Mouse (Mus musculus) heart, postnatal 25 days (tissue): ENCODE measurements around the gene Slc51a. TPM values are rescaled to one million over a fixed set of nuclear protein-coding genes. Genes with fewer than 3 reads are reported as not detected.

Experiments used
- DNase-seq: peaks from one replicate; pipeline ENCODE4 v3.0.0; 2022; ENCODE audit warnings: low spot score
- intact Hi-C: fragments of 180-260 bp; cut with DNase I; formaldehyde crosslinking; loops from one replicate; pipeline ENCODE4 v1.15.1; 2025
- total RNA-seq, 2 experiments: library from RNA; stranded (reverse); gene quantifications; 2 replicates each; pipeline ENCODE4 v1.2.3; 2021

The Slc51a gene
- total RNA-seq, 2 experiments from 2014 or later: 0.75 to 0.95 TPM

DNA sequence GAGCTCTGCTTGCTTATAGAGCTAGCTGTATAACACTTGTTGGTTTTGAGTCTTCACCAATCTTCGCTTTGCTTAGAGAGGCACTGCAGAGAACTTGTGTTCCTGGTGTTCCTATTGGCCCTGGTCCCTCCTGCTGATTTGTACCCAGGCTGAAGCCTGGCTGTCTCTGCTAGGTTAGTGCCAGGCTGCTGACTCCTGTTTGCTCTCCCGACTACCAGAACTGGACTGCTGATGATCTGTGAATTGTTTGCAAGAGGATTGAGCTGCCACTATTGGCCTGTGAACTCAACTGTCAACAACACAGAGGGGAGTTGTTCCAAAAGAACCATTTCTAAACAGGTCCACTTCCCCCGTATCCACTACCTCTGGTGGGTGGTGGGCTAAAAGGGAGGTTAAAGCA is 46.2 kb downstream of the Slc51a start:
- no peak for DNase-seq
- intact Hi-C loops: no loop called here

DNA sequence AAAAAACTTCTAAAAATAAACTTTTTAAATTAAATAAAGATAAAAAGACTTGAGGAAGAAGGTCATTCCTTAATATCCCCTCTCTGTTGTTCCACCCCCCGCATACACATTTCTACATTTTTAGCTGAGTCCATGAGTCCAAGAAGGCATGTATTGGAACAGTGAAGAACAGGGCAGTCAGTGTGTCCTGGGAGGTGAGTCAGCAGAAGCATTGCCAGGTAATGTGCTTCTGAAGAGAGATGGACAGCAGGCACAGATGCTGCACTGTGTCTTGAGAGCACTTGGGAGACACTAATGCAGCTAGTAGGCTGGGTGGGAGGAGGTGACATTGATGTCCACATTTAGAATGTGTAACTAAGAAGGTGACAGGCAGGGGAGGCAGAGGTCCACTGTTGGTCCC is 50.4 kb downstream of the Slc51a start:
- intact Hi-C loops: no loop called here

GRCm38 (mm10) chr16:32436657-32437056 is 51.0 kb downstream of the Slc51a start:
- intact Hi-C loops: no loop called here
- DNase-seq: no peak

More for the DNA sequence above, 50.4 kb downstream of the Slc51a start:
- no peak for DNase-seq

DNA sequence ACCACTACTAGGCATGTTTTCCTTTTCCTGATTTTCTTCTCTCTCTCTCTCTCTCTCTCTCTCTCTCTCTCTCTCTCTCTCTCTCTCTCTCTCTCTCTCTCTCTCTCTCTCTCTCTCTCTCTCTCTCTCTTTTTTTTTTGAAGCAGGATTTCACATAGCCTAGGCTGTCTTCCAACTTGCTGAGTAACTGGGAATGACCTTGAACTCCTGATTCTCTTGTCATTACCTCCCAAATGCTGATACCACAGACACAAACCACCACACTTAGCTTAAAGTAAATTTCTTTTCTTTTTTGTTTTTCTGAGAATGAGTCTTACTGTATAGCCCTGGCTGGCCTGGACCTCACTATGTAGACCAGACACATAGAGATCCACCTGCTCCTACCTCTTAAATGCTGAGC is 53.0 kb downstream of the Slc51a start:
- no peak for DNase-seq
- intact Hi-C loops: loop anchor here (5.0 kb wide), 1 partner anchor 102 kb away; the partner anchor contains the start of gene Ubxn7

- DNase-seq: no peak
- intact Hi-C loops: loop anchor here (5.0 kb wide), 1 partner anchor 102 kb away; the partner anchor contains the start of gene Ubxn7
These were observed 53.6 kb downstream of the Slc51a start for GRCm38 (mm10) chr16:32434066-32434465.

GRCm38 (mm10) chr16:32433138-32433537 is 54.5 kb downstream of the Slc51a start:
- intact Hi-C loops: loop anchor here (5.0 kb wide), 1 partner anchor 101 kb away; the partner anchor contains the start of gene Ubxn7
- no peak for DNase-seq

DNA sequence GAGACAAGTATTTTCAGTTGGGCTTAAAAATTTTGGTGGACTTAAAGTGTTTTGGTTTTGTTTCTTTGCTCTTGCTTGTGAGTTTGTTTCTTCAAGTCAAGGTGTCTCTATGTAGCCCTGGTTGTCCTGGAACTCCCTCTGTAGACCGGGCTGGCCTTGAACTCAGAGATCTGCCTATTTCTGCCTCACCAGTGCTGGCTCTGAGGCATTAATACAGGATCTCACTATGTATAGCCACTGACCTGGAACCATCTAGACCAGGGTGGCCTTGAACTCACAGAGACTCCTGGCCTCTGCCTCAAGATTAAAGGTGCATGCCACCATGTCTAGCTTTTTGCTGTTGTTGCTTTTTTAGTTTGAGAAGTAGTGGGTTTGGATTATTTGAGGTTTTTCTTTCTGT is 55.8 kb downstream of the Slc51a start:
- intact Hi-C loops: loop anchor here (2.0 to 5.0 kb wide), 2 partner anchors 100 to 155 kb away; partner anchors contain the start of genes Rnf168 and Ubxn7

DNA sequence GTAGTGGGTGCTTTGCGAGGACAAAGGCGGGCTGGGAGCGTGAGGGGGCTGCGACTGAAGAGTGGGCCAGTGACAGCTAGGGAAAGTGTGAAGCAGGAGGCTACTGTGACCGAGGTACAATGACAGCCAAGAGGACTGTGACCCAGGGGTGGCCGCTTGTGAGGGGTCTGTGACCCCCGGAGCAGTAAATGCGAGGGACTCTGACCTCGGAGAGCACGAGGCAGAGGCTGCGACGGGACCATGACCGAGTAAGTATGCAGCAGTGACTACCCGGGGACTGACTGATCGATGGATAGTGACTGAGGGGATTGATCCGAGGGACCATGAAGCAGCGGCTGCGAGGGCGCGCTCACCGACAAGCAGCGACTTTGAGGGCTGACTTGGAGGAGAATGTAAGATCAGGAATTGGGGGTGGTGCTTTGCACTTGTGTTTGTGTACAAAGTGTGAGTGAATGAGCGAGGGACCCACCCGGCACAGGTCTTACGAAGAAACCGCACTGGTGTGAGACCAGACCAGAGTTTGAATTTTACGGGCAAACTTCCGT is 56.6 kb downstream of the Slc51a start:
- DNase-seq: no peak
- intact Hi-C loops: loop anchor here (2.0 to 5.0 kb wide), 2 partner anchors 99 to 154 kb away; partner anchors contain the start of genes Rnf168 and Ubxn7

More for the DNA sequence above, 55.8 kb downstream of the Slc51a start:
- no peak for DNase-seq

DNA sequence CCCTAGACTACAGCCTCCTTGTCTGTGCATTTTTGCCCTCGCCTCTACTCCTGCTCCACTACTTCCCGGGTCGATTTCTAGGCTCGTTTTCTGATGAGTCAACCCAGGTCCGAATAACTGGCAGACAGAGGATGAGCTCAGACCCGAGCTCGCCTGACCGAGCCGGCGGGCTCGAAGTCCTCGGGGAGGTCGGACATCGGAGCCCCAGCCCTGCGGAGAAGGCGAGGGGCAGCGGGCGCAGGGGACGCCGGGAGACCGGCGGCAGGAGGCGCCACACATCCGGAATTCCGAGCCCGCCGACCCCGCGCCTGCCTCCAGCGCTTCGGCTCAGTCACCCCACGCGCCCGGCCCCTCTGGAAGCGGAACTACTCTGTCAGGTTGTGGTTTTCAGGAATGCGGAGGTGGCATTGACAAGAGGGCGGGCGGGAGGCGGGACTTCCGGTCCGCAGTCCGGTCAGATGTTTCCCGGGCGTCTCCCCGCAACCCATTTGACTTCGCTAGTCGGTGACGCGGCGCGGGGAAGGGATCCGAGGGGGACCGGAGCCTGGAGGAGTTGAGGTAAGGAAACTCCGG is 57.1 kb downstream of the Slc51a start, which contains the start of gene Pcyt1a:
Gene Pcyt1a, plus strand, starts transcription at position 448 of the 573 bp plus-strand sequence.
- intact Hi-C loops: loop anchor here (1.0 to 5.0 kb wide), 3 partner anchors 8 to 154 kb away; partner anchors contain the start of genes Rnf168 and Ubxn7
- peak; percentile 85 for DNase-seq

DNA sequence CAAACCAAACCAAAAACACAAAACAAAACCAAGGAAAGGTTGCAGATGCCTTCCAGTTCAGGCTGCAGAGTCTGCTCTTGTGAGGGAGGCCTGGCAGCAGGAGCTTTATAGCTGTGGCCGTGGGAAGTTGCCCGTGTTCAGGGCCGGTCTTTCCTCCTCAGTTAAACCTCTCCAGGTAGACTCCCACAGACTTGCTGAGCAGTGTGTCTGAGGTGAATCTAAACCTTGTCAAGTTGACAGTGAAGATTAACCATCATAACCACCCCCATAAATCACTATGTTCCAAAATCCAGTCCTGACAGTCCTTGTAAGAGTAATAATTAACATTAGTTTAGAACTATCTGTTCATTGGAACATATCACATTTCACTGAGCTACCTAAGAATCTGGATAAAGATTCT is 60.2 kb downstream of the Slc51a start:
- no peak for DNase-seq
- intact Hi-C loops: no loop called here

Other genes starting within 250 kb of the Slc51a start
- gene Fbxo45, start 240.7 kb downstream of the Slc51a start, total RNA-seq: 10 to 100 TPM; 12.8 to 13.1 TPM
- gene Wdr53, start 240.7 kb downstream of the Slc51a start, total RNA-seq: 1 to 10 TPM; 7.2 to 7.8 TPM
- 10 to 100 TPM; 25.6 to 30.3 TPM for gene Smco1, start 216.4 kb downstream of the Slc51a start, total RNA-seq
- gene Rnf168, start 210.4 kb downstream of the Slc51a start, total RNA-seq: 10 to 100 TPM; 13.2 to 15.0 TPM
- 10 to 100 TPM; 22.9 to 24.0 TPM for gene Ubxn7, start 155.6 kb downstream of the Slc51a start, total RNA-seq
- gene Tm4sf19, start 87.4 kb downstream of the Slc51a start, total RNA-seq: not detected
- 1 to 10 TPM; 7.4 to 8.0 TPM for gene Tctex1d2, start 68.2 kb downstream of the Slc51a start, total RNA-seq
- gene Pcyt1a, start 57.0 kb downstream of the Slc51a start, total RNA-seq: 100 to 1,000 TPM; 122 to 126 TPM
- gene Zdhhc19, start 8.4 kb upstream of the Slc51a start, total RNA-seq: not detected
- 100 to 1,000 TPM; 168 to 194 TPM for gene Tfrc, start 121.0 kb upstream of the Slc51a start, total RNA-seq
- gene Tnk2, start 156.0 kb upstream of the Slc51a start, total RNA-seq: 10 to 100 TPM; 20.9 to 24.7 TPM
- gene Muc4, start 248.0 kb upstream of the Slc51a start, total RNA-seq: under 1 TPM; 0.08 to 0.10 TPM